ENCODE assay signal across 12 mouse cellular contexts in the genomic region with DNA sequence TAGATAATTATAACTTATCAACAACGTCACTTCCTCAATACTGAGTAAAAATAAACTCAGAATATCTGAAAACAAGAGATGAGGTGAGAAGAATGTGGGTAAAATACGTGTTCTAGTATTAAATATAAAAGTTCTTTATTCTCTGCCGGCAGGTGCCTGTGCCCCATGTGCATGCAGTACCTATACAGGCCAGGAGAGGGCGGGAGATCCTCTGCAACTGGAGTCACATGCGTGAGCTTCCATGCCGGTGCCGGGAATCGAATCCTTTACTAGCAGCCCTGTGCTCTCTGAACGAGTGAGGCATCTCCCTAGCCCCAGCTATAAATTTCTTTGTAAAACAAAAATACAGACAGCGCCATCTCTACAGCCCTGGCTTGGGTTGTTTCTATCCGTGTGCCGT. TPM values are rescaled to one million over a fixed set of nuclear protein-coding genes. Genes with fewer than 3 reads are reported as not detected.
A peak's percentile ranks its signal among the peaks of the same experiment; 100 is the strongest.
DNase-seq lines count a peak whose midpoint lies in the region; ATAC-seq and TF ChIP-seq lines count a peak whose summit lies in the region.
"Had no signal": no experiment of that assay in that cellular context is flagged by ENCODE, and none has a peak within 500 bp of the region (broad histone marks: within the 10 kb centered on the region; RNA-seq: fewer than 3 reads in every experiment).

No protein-coding gene starts in this region.

- 0 out of 2 replicates have a peak, but pooled peaks have one; percentile 11 for TF ChIP-seq CTCF in lung, adult 2 months (IDR thresholded peaks at IDR 0.05; ENCODE audit: insufficient read depth, low read length)
- peak; percentile 63 for TF ChIP-seq CTCF in stomach, postnatal 0 days (IDR thresholded peaks at IDR 0.05; ENCODE audit: low read depth)

- TF ChIP-seq POLR2A in lung, adult 2 months (IDR thresholded peaks at IDR 0.05; ENCODE audit: borderline replicate concordance, extremely low read depth, low read depth, low read length) = no peak

- intact Hi-C loops in heart, postnatal 25 days (cut with DNase I) = no loop called here

- DNase-seq in embryo, embryonic 10.5 days (ENCODE audit: low spot score) = peak; percentile 66
- no peak for DNase-seq in embryo, embryonic 11 days
- no peak for DNase-seq in lung, adult 2 months
- no peak for DNase-seq in lung, postnatal 25 days (ENCODE audit: low spot score)
- DNase-seq in stomach, postnatal 0 days (ENCODE audit: low spot score) = no peak
- no peak for DNase-seq in heart, postnatal 25 days (ENCODE audit: low spot score)

- no peak overlapping the region for H3K4me3 ChIP-seq in lung, adult 2 months (replicated peaks; ENCODE audit: extremely low read depth, low read depth, low read length)
- H3K4me3 ChIP-seq in stomach, postnatal 0 days (ENCODE audit: low read depth, low read length) = no peak overlapping the region
- no peak overlapping the region for H3K4me3 ChIP-seq in hindbrain, embryonic 16.5 days (ENCODE audit: low read length)
- H3K4me3 ChIP-seq: forebrain, embryonic 10.5 days; hindbrain, embryonic 15.5 days; lung, embryonic 15.5 days had no signal

- H3K9me3 ChIP-seq in stomach, postnatal 0 days (ENCODE audit: control insufficient read depth, low read length) = no peaks in the 10 kb centered on the region
- peaks cover 2% of the 10 kb centered on the region for H3K9me3 ChIP-seq in hindbrain, embryonic 16.5 days (ENCODE audit: control insufficient read depth, low read length)
- H3K9me3 ChIP-seq: lung, embryonic 15.5 days had no signal

- no peak overlapping the region for H3K4me2 ChIP-seq in stomach, postnatal 0 days (replicated peaks; ENCODE audit: low read depth)
- no peak overlapping the region for H3K4me2 ChIP-seq in hindbrain, embryonic 16.5 days (ENCODE audit: low read length)
- H3K4me2 ChIP-seq: hindbrain, embryonic 15.5 days; lung, embryonic 15.5 days had no signal

- no peaks in the 10 kb centered on the region; the same call in 1 of the 2 replicates for H3K27me3 ChIP-seq in stomach, postnatal 0 days (ENCODE audit: control insufficient read depth, insufficient read depth, low read length)
- peaks cover 29% of the 10 kb centered on the region for H3K27me3 ChIP-seq in hindbrain, embryonic 16.5 days (replicated peaks; ENCODE audit: control insufficient read depth, insufficient read depth, low read length)

- no peak overlapping the region for H3K9ac ChIP-seq in stomach, postnatal 0 days (ENCODE audit: low read length)
- H3K9ac ChIP-seq in hindbrain, embryonic 16.5 days (ENCODE audit: low read depth, low read length) = no peak overlapping the region
- H3K9ac ChIP-seq: hindbrain, embryonic 15.5 days; lung, embryonic 15.5 days had no signal

- WGBS in lung, adult 2 months = 31% methylated on average over 12 of the region's 12 CpGs
- 39% methylated on average over 12 of the region's 12 CpGs for WGBS in stomach, postnatal 0 days
- WGBS in hindbrain, embryonic 16.5 days = 38% methylated on average over 12 of the region's 12 CpGs

- TF ChIP-seq EP300 in stomach, postnatal 0 days (optimal IDR thresholded peaks at IDR 0.05) = no peak

- H3K27ac ChIP-seq in stomach, postnatal 0 days (replicated peaks) = no peak overlapping the region
- H3K27ac ChIP-seq in hindbrain, embryonic 16.5 days (ENCODE audit: low read depth, low read length) = no peak overlapping the region
- H3K27ac ChIP-seq: forebrain, embryonic 10.5 days; hindbrain, embryonic 15.5 days; lung, embryonic 15.5 days had no signal

- H3K4me1 ChIP-seq in lung, adult 2 months (ENCODE audit: control insufficient read depth, insufficient read depth, low read length) = no peaks in the 10 kb centered on the region
- H3K4me1 ChIP-seq in stomach, postnatal 0 days (replicated peaks; ENCODE audit: control insufficient read depth, insufficient read depth) = no peaks in the 10 kb centered on the region
- H3K4me1 ChIP-seq in hindbrain, embryonic 16.5 days (ENCODE audit: control insufficient read depth, insufficient read depth, low read depth, low read length) = peaks cover 6% of the 10 kb centered on the region

- no peaks in the 10 kb centered on the region for H3K36me3 ChIP-seq in stomach, postnatal 0 days (ENCODE audit: control insufficient read depth, insufficient read depth, low read length)
- no peaks in the 10 kb centered on the region for H3K36me3 ChIP-seq in hindbrain, embryonic 16.5 days (ENCODE audit: control insufficient read depth, insufficient read depth, low read length)
- H3K36me3 ChIP-seq: forebrain, embryonic 10.5 days; G1E; hindbrain, embryonic 15.5 days; lung, embryonic 15.5 days had no signal

- ATAC-seq in common myeloid progenitor, adult 5-6 weeks (replicated peaks; ENCODE audit: low read depth, poor library complexity, severe bottlenecking) = 0 out of 2 replicates have a peak, but pooled peaks have one; percentile 29
- no peak for ATAC-seq in stomach, postnatal 0 days (ENCODE audit: low FRiP score, low TSS enrichment)
- no peak for ATAC-seq in hindbrain, embryonic 16.5 days

RNA-seq across cellular contexts. Expression of gene Sgsm1, which starts 21.7 kb away (rescaled TPM):
- 4.4 and 6.7 TPM in 2 replicates for polyA plus RNA-seq in lung, adult 2 months (2012; rRNA removed)
- 1.8 and 3.7 TPM in 2 replicates for total RNA-seq in common myeloid progenitor, adult 5-6 weeks (2017)
- polyA plus RNA-seq in stomach, postnatal 0 days (2015; fragmentation: Nextera tagmentation; extraction: Ambion mirVana) = 3.2 and 4.2 TPM in 2 replicates
- 19.4 and 23.0 TPM in 2 replicates for polyA plus RNA-seq in hindbrain, embryonic 16.5 days (2015; fragmentation: Nextera tagmentation; extraction: Ambion mirVana)
- 1 to 10 TPM in 1 of 2 experiments, under 1 TPM in 1; 0.52 to 1.1 TPM for total RNA-seq in heart, postnatal 25 days (2021)
- polyA plus RNA-seq: G1E had no signal

RNA-seq across cellular contexts. Expression of gene Aym1, which starts 24.9 kb away (rescaled TPM):
- not detected in 2 replicates for polyA plus RNA-seq in lung, adult 2 months (2012; rRNA removed)
- total RNA-seq in common myeloid progenitor, adult 5-6 weeks (2017) = not detected in 2 replicates
- polyA plus RNA-seq in stomach, postnatal 0 days (2015; fragmentation: Nextera tagmentation; extraction: Ambion mirVana) = not detected in 2 replicates
- polyA plus RNA-seq in hindbrain, embryonic 16.5 days (2015; fragmentation: Nextera tagmentation; extraction: Ambion mirVana) = not detected in 2 replicates
- not detected for total RNA-seq in heart, postnatal 25 days (2021)
- total RNA-seq: G1E had no signal
- polyA plus RNA-seq: forebrain, embryonic 10.5 days; G1E; hindbrain, embryonic 15.5 days; lung, embryonic 15.5 days had no signal
